Mouse (Mus musculus): ENCODE results near the gene Bahd1.
A peak's percentile ranks its signal among the peaks of the same experiment; 100 is the strongest.

Gene Bahd1

GRCm38 (mm10) chr2:118899981-118900825 is at the start of gene Bahd1:
Bahd1 (plus strand) TSS chr2:118900377.
- peak; percentile 70 for DNase-seq

DNA sequence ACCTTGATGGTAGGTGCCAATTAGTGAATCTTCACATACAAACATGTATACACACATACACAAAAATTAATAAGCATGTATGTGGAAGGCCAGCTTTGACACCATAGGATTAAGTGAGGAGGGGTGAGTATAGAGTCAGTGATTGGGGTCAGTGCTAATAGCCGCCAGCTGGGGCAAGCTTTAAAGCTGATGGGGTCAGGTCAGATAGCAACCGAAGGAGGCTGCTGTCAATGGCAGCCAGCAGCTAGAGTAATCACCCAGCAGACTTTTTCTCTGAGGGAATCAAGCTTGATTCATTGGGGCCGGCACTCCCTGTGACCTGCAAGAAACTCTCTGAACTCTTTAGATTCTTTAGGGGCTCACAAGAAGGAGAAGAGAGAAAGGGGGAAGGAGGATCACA is 48.4 kb upstream of the Bahd1 start:
- DNase-seq: no peak

GRCm38 (mm10) chr2:118861454-118862339 is 38.5 kb upstream of the Bahd1 start, which contains the start of gene Ivd:
Ivd (plus strand) TSS chr2:118861954.
- DNase-seq: peak; percentile 94

DNA sequence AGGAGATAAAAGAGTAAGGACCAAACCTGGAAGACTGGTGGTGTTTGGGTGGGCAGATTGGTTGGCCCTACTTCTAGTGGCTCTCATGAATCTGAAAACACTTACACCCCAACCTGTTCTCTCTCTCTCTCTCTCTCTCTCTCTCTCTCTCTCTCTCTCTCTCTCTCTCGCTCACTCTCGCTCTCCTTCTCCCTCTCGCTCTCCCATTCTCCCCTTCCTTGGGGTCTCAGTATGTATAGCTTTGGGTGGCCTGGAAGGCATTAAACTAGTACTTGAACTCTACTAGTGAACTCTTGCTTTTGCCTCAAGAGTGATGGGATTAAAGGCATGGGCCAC is 37.9 kb upstream of the Bahd1 start:
- no peak for DNase-seq

DNA sequence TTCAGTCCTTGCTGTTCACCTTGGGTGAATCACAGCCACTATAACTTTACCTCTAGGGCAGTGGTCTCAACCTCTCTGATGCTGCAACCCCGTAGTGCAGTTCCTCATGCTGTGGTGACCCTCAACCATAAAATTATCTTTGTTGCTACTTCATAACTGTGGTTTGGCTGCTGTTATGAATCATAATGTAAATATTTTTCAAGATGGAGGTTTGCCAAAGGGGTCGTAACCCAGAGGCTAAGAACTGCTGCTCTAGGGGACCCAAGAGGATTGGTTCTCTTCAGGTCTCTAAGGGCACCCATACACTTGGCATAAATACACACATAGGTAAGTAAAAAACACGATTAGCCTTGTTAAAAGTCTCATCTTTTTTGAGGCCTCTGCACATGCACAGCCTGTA is 29.6 kb upstream of the Bahd1 start:
- DNase-seq: no peak

DNA sequence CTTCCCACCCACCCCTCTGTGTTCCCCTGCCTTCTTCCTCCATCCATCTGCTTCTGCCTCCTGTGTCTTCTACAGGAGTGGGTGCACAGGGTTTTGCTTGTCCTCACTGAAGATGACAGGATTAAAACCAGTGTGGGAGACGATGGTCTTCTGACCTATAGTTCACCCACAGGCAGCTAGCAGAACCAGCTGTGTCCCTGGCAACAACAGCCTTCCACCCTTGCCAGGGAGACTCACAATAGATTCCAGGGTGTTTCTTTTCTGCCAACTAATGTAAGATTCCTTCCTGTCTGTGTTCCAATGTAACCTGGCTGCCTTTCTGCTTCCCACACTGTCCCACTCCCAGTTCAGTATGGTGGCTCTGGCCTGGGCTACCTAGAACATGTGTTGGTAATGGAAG is 29.1 kb upstream of the Bahd1 start:
- DNase-seq: no peak

DNA sequence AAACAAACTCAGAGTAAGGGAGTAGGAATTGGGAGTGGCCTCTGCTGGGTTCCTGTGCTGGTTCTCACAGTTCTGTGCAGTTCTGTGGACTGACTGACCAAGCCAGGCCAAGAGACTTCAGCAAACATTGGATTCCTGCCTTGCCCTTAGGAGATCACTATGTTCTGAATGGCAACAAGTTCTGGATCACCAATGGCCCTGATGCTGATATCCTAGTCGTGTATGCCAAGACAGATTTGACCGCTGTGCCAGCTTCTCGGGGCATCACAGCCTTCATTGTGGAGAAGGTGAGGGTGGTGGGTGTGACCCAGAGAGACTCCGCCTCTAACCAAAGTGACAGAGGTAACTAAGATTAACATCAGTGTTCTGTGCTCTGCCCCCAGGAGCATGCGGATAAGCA is 27.2 kb upstream of the Bahd1 start:
- DNase-seq: no peak

GRCm38 (mm10) chr2:118873890-118874430 is 26.2 kb upstream of the Bahd1 start:
- DNase-seq: peak; percentile 49

- DNase-seq: no peak
Observed at GRCm38 (mm10) chr2:118875316-118875715, 24.9 kb upstream of the Bahd1 start.

DNA sequence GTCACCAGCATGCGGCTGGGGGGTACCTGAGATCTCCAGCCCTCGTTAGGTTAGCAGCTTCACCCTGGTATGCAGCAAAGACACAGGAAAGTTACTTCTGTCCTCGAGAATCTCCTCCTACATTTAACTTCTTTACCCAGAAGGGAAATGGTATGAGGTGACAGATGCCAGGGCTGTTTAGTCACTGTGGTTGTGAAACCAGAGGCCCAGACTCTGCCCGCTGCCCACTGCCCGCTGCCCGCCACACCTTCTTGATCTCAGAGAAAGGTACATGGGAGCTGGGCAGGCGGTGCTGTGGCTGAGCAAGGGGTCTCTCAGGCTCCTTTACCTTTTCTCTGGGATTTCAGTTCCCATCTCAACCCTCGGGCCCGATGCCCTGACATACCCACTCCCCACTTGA is 23.7 kb upstream of the Bahd1 start:
- DNase-seq: no peak

- no peak for DNase-seq
Observed at GRCm38 (mm10) chr2:118881019-118881418, 19.2 kb upstream of the Bahd1 start.

GRCm38 (mm10) chr2:118881956-118882355 is 18.2 kb upstream of the Bahd1 start:
- no peak for DNase-seq

DNA sequence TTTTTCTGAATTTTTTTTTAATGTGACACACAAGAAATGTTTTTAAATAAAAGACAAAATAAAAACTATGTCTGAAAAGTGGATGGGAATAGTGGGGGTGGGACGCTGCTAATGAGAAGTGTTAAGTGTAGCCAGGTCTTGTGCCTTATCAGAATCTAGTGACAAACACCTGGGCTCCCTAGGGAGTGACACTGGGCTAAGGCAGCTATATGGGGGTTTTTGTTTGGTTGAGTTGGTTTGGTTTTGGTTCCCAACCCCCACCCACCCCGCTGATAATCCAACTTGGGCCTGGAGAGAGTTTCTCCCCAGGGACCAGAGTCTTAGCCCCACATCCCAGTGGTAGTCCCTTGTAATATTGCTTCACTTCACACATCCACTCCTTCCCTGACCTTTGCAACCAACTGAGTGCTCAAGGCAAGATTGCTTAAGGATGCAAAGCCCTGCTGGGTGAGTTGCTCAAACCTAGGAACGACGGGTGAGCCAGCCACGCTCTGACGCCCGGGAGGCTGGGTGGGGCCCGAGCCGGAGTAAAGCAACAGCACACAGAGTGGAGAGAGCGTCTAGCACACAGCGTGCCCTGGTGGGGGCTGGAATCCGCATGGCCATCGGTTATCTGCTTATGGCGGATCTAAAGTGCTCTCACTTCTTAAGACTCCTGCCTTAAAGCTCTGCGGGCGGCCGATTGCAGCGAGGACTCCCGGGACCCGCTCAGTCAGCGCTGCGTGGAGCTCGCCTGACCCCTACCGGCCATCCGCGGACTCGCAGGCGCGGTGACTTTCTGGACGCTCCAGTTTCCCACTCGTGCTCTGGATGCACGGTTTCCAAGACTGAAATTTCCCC is 17.1 kb upstream of the Bahd1 start:
- DNase-seq: peak; percentile 69

DNA sequence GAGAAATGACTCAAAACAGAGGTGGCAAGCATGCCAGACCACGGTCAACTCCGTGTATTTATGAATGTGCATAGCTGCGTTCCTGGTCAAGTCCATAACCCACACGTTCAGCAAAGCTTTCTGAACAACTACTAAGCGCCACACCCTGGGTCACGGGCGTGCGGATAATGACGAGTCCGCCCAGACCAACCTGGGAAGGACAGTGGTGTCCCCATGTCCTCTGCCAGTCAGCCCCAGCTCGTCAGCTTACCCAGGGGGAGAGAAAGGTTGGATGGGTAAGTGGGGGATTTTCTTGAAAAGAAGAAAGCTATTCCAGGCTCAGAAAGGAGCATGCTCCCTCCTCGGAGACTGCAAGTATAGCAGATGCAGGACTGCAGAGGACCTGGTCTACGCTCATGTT is 12.7 kb upstream of the Bahd1 start:
- DNase-seq: no peak

GRCm38 (mm10) chr2:118887845-118888548 is 12.2 kb upstream of the Bahd1 start:
- no peak for DNase-seq

GRCm38 (mm10) chr2:118891173-118891572 is 9.0 kb upstream of the Bahd1 start:
- DNase-seq: no peak

DNA sequence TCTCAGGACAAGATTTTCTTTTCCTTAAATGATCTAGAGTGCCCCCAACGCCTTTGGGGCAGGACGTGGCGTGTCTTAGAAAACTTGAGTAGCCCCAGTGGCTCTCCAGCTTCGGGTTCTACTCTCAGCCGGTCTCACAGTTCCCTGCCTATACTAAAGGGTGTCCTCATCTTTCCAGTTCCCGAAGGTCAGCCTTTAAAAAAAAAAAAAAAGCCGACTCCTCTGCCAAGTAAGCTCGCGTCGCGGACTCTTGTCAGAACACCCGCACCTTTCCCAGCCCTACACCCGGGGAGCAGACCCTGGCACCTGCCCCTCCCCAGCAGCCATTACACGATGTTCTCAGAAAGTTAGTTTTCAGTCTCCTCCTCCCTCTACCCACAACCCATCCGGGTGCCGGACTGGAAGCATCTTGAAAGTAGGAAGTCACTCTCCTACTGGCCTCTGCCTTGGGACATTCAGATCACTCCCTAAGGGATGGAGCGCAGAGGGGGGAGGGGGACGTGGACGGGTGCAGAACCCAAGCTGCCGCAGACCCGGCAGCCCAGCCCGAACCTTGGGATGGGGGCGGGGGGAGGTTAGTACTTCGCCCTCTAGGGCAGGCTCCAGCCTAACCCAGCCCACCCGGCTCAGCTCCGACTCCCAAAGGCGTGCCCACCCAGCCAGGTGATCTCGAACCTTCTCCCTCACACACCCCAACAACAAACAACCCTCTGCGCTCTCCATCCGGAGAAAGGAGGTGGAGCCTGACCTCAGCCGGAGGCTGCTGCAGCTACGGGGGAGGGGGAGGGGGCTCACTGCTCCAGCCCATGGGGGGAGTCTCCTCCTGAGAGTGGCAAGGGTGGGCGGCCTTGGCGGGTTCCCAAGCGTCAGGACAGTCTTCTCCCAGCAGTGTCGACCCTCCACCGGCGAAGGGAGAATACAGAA is 3.9 kb upstream of the Bahd1 start:
- DNase-seq: peak; percentile 74

DNA sequence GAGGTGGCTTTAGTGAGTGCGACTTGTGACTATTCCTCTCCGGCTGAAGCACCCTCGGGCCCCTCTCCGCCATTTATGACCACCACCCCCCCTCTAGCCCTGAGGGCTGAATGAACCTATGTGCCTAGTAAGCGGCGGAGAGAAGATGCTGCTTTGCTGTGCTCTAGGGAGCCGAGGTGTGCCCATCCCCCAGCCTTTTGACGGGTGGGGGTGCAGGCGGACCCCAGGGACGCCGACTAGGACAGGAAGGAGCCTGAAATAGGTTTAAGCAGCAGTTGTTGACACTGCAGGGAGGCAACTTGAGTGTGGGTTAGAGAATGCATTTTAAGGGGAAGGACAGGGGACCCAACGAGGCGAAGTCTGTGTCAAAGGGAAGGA is 3.3 kb upstream of the Bahd1 start:
- DNase-seq: no peak

DNA sequence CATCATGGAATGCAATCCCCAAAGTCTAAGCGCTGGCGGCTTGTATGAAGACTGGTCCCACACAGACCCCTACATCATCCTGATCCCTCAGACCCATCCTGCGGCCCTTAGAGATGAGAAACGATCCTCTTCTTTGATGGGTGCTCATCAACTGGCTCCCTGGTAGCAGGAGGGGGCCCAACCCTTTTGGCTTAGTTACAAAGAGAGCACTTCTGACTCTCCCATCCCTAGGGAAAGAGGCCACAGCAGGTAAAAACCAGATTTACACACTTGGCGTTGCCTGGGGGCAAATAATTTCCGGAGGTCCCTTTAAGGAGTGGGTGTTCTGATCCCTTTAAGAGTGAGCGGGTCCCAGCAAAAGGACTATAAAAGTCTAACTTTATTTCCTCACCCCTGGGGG is 2.8 kb upstream of the Bahd1 start:
- DNase-seq: no peak

DNA sequence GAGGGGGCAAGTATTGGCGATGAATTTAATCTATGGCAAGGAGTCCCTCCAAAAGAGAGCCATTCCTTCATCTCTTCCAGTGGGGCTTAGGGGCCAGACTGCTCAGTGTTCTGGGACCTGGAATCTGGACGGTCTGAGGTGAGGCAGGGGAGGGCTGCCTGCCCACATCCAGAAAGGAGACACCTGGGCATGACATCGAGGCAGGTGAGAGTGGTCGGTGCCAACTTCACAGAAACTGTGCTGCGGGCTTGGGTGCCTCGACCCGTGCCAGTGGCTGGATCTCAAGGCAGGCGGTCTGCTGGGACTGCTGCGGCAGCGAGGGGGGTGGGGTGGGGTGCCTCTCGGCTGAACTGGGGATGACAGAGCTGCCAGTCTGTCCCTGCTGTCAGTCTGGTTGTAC is 2.4 kb upstream of the Bahd1 start:
- DNase-seq: no peak

GRCm38 (mm10) chr2:118898771-118899170 is 1.4 kb upstream of the Bahd1 start:
- no peak for DNase-seq
